Mouse (Mus musculus): ENCODE measurements around the gene Srp9. TPM values are rescaled to one million over a fixed set of nuclear protein-coding genes. Genes with fewer than 3 reads are reported as not detected.

The Srp9 gene
- polyA plus RNA-seq, 1 experiment from 2014 or later: 179 TPM

GRCm38 (mm10) chr1:182110185-182110584, 14.4 kb upstream of the Srp9 start:
- Histone ChIP-seq H3K27me3 (ENCODE audit: control insufficient read depth, insufficient read depth, low read length) (no peaks in the 10 kb centered on the region), H3K4me3 (ENCODE audit: low read depth, low read length) (no peak overlapping the region), H3K36me3 (ENCODE audit: control insufficient read depth, insufficient read depth, low read length) (no peaks in the 10 kb centered on the region), H3K9ac (ENCODE audit: low read length) (no peak overlapping the region), H3K9me3 (ENCODE audit: control insufficient read depth, low read length) (no peaks in the 10 kb centered on the region), H3K4me1 (ENCODE audit: control insufficient read depth, insufficient read depth, low read length) (peaks cover 22% of the 10 kb centered on the region), H3K4me2 (ENCODE audit: low read depth, severe bottlenecking) (no peak overlapping the region), H3K27ac (replicated peaks; ENCODE audit: low read depth, low read length) (no peak overlapping the region)
- ATAC-seq (ENCODE audit: insufficient number of reproducible peaks, low FRiP score, low TSS enrichment, low read depth) (no peak), DNase-seq (ENCODE audit: low spot score) (no peak)
- WGBS: 77% methylated on average over 11 of the region's 11 CpGs

GRCm38 (mm10) chr1:182110708-182111385, 13.7 kb upstream of the Srp9 start:
- no peak for ATAC-seq (ENCODE audit: insufficient number of reproducible peaks, low FRiP score, low TSS enrichment, low read depth)
- peaks cover 25% of the 10 kb centered on the region for H3K4me1 ChIP-seq (ENCODE audit: control insufficient read depth, insufficient read depth, low read length)

GRCm38 (mm10) chr1:182111386-182112317, 12.9 kb upstream of the Srp9 start:
- no peaks in the 10 kb centered on the region for H3K9me3 ChIP-seq (ENCODE audit: control insufficient read depth, low read length)
- no peak overlapping the region for H3K27ac ChIP-seq (replicated peaks; ENCODE audit: low read depth, low read length)
- no peak for DNase-seq (ENCODE audit: low spot score)
- H3K27me3 ChIP-seq (ENCODE audit: control insufficient read depth, insufficient read depth, low read length): no peaks in the 10 kb centered on the region
- ATAC-seq (ENCODE audit: insufficient number of reproducible peaks, low FRiP score, low TSS enrichment, low read depth): no peak
- 78% methylated on average over 14 of the region's 14 CpGs for WGBS
- no peak overlapping the region for H3K4me3 ChIP-seq (ENCODE audit: low read depth, low read length)
- H3K9ac ChIP-seq (ENCODE audit: low read length): no peak overlapping the region
- H3K4me1 ChIP-seq (ENCODE audit: control insufficient read depth, insufficient read depth, low read length): peaks cover 25% of the 10 kb centered on the region
- H3K36me3 ChIP-seq (ENCODE audit: control insufficient read depth, insufficient read depth, low read length): no peaks in the 10 kb centered on the region
- H3K4me2 ChIP-seq (ENCODE audit: low read depth, severe bottlenecking): no peak overlapping the region

More at GRCm38 (mm10) chr1:182110708-182111385, 13.7 kb upstream of the Srp9 start:
- no peak overlapping the region for H3K4me2 ChIP-seq (ENCODE audit: low read depth, severe bottlenecking)
- H3K9me3 ChIP-seq (ENCODE audit: control insufficient read depth, low read length): no peaks in the 10 kb centered on the region
- H3K4me3 ChIP-seq (ENCODE audit: low read depth, low read length): no peak overlapping the region
- H3K36me3 ChIP-seq (ENCODE audit: control insufficient read depth, insufficient read depth, low read length): no peaks in the 10 kb centered on the region
- no peak overlapping the region for H3K9ac ChIP-seq (ENCODE audit: low read length)
- H3K27me3 ChIP-seq (ENCODE audit: control insufficient read depth, insufficient read depth, low read length): no peaks in the 10 kb centered on the region
- H3K27ac ChIP-seq (replicated peaks; ENCODE audit: low read depth, low read length): no peak overlapping the region
- DNase-seq (ENCODE audit: low spot score): peak; percentile 46
- 54% methylated on average over 15 of the region's 15 CpGs for WGBS

DNA sequence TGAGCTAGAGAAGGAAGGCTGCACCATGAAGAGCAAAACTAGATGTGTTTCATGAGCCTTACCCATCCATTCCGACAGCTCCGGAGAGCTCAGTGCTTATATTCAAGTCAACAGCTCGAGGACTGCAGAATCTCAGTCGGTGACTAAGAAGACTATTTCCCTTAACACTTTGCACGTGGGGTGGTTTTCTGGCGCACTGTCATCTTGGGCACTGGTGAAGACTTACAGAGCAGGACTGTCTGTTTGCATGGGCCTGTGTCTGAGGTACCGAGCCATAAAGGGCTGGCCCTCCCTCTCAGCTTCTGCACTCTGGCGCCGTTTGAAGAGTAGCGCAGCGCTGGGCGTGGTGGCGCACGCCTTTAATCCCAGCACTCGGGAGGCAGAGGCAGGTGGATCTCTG, 12.2 kb upstream of the Srp9 start:
- no peaks in the 10 kb centered on the region for H3K36me3 ChIP-seq (ENCODE audit: control insufficient read depth, insufficient read depth, low read length)
- no peaks in the 10 kb centered on the region for H3K9me3 ChIP-seq (ENCODE audit: control insufficient read depth, low read length)
- DNase-seq (ENCODE audit: low spot score) (no peak), ATAC-seq (ENCODE audit: insufficient number of reproducible peaks, low FRiP score, low TSS enrichment, low read depth) (no peak)
- H3K9ac ChIP-seq (ENCODE audit: low read length): no peak overlapping the region
- H3K4me2 ChIP-seq (ENCODE audit: low read depth, severe bottlenecking): no peak overlapping the region
- H3K27me3 ChIP-seq (ENCODE audit: control insufficient read depth, insufficient read depth, low read length): no peaks in the 10 kb centered on the region
- H3K4me1 ChIP-seq (ENCODE audit: control insufficient read depth, insufficient read depth, low read length): peaks cover 25% of the 10 kb centered on the region
- 96% methylated on average over 15 of the region's 15 CpGs for WGBS
- no peak overlapping the region for H3K27ac ChIP-seq (replicated peaks; ENCODE audit: low read depth, low read length)
- no peak overlapping the region for H3K4me3 ChIP-seq (ENCODE audit: low read depth, low read length)

GRCm38 (mm10) chr1:182113131-182113530, 11.4 kb upstream of the Srp9 start:
- ATAC-seq (ENCODE audit: insufficient number of reproducible peaks, low FRiP score, low TSS enrichment, low read depth): no peak
- peaks cover 25% of the 10 kb centered on the region for H3K4me1 ChIP-seq (ENCODE audit: control insufficient read depth, insufficient read depth, low read length)
- H3K27me3 ChIP-seq (ENCODE audit: control insufficient read depth, insufficient read depth, low read length): no peaks in the 10 kb centered on the region
- no peak overlapping the region for H3K27ac ChIP-seq (replicated peaks; ENCODE audit: low read depth, low read length)
- no peak for DNase-seq (ENCODE audit: low spot score)
- H3K9ac ChIP-seq (ENCODE audit: low read length): no peak overlapping the region
- H3K36me3 ChIP-seq (ENCODE audit: control insufficient read depth, insufficient read depth, low read length): no peaks in the 10 kb centered on the region
- no peak overlapping the region for H3K4me3 ChIP-seq (ENCODE audit: low read depth, low read length)
- 91% methylated on average over 11 of the region's 11 CpGs for WGBS
- no peaks in the 10 kb centered on the region for H3K9me3 ChIP-seq (ENCODE audit: control insufficient read depth, low read length)
- H3K4me2 ChIP-seq (ENCODE audit: low read depth, severe bottlenecking): no peak overlapping the region

DNA sequence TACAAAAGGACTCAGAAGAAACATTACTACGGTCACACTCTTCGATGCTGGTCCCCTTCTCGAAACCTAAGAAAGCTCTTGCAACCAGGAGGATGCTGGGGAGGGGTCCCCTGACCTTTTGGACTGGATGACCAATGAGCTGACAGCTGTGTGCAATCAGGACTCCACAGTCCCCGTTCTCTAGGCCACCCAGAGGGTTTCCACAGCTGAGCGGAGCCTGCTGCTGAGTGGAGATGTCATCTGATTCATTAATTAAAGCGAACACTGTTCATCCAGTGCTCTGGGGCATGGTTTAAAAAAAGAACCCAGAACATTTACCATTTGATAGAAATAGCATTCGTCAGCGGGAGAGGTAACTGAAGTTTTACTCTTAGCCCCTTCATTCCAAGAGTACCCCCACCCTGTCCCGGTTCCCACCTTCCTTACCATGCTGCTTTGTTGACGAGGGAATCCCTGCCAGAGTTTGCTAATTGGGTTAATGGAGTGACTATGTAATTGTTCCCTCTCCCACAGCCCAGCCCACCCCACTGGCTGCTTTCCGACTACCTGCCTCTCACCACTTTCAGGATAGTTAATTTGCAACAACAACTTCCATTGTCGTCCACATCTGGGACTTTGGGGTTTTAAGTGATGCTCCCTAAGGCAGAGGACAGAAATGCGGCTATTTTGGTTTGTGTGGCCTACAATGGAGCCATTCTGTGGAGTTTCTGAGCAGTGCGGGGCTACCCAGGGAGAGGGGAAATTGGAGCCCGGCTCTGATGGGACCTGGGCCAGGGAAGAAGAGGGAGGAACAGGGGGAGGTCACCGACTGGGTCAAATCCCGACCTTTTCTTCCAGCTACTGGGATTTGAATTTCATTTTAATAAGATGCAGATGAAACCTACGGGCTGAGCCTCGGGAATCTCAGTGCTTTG, 10.7 kb upstream of the Srp9 start:
- Histone ChIP-seq H3K4me1 (ENCODE audit: control insufficient read depth, insufficient read depth, low read length) (peaks cover 25% of the 10 kb centered on the region), H3K9ac (ENCODE audit: low read length) (no peak overlapping the region), H3K4me3 (ENCODE audit: low read depth, low read length) (no peak overlapping the region), H3K36me3 (ENCODE audit: control insufficient read depth, insufficient read depth, low read length) (no peaks in the 10 kb centered on the region), H3K9me3 (ENCODE audit: control insufficient read depth, low read length) (no peaks in the 10 kb centered on the region), H3K4me2 (ENCODE audit: low read depth, severe bottlenecking) (no peak overlapping the region), H3K27me3 (ENCODE audit: control insufficient read depth, insufficient read depth, low read length) (no peaks in the 10 kb centered on the region), H3K27ac (replicated peaks; ENCODE audit: low read depth, low read length) (no peak overlapping the region)
- ATAC-seq (ENCODE audit: insufficient number of reproducible peaks, low FRiP score, low TSS enrichment, low read depth) (no peak), DNase-seq (ENCODE audit: low spot score) (peak; percentile 48)
- WGBS: 31% methylated on average over 19 of the region's 19 CpGs

GRCm38 (mm10) chr1:182115197-182115596, 9.3 kb upstream of the Srp9 start:
- H3K27me3 ChIP-seq (ENCODE audit: control insufficient read depth, insufficient read depth, low read length): no peaks in the 10 kb centered on the region
- no peak overlapping the region for H3K9ac ChIP-seq (ENCODE audit: low read length)
- H3K27ac ChIP-seq (replicated peaks; ENCODE audit: low read depth, low read length): no peak overlapping the region
- H3K4me3 ChIP-seq (ENCODE audit: low read depth, low read length): no peak overlapping the region
- H3K4me2 ChIP-seq (ENCODE audit: low read depth, severe bottlenecking): no peak overlapping the region
- 23% methylated on average over 5 of the region's 5 CpGs for WGBS
- DNase-seq (ENCODE audit: low spot score): peak; percentile 63
- H3K36me3 ChIP-seq (ENCODE audit: control insufficient read depth, insufficient read depth, low read length): no peaks in the 10 kb centered on the region
- no peaks in the 10 kb centered on the region for H3K9me3 ChIP-seq (ENCODE audit: control insufficient read depth, low read length)
- peaks cover 25% of the 10 kb centered on the region for H3K4me1 ChIP-seq (ENCODE audit: control insufficient read depth, insufficient read depth, low read length)
- no peak for ATAC-seq (ENCODE audit: insufficient number of reproducible peaks, low FRiP score, low TSS enrichment, low read depth)

Data from limb, embryonic 11.5 days (tissue).